Mouse (Mus musculus) gastrocnemius, adult 8-10 months (tissue): ENCODE data around the gene Hist1h4f. TPM values are rescaled to one million over a fixed set of nuclear protein-coding genes. Genes with fewer than 3 reads are reported as not detected.
"Not testable (repeated sequence)": the region's sequence is repeated elsewhere in the genome, so short reads cannot be mapped to it uniquely, and the experiment has no call there.

ENCODE experiments used
- DNase-seq, 2 experiments: peaks; one replicate each; pipeline ENCODE4 v3.0.0; 2022; ENCODE audit warnings: low spot score in 2 of 2
- total RNA-seq, 4 experiments: library from RNA; stranded (reverse); gene quantifications; 2 replicates each; pipeline ENCODE4 v1.2.4; 2022

Gene Hist1h4f
- total RNA-seq, 4 experiments from 2014 or later: 14.0 to 20.7 (median 16.1) TPM

DNA sequence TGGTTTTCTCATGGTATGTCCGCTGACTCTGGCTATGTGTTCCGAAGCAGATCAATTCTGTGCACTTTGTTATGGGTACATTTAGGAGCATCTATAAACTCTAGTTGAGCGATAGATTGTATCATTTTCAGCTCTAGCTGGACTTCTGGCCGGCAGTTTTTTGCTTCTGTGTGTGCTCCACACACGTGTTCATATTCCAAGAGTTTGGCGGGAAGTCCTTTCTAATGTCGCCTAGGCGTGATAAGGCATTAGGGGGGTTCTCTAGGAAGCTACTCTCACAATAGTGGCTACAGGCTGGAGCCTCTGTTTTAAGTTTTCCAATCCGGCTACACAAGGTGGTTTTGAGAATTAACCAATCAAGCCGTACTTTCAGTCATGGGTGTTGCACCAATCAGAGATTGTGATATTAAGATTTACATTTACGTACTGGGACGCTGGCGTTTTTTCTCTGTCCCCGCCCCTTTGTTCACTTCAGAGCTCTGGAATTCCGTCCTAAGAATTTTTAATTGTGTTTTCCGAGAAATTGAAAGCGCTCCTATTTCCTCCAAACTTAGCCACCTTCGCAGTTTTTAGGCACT, 4.5 kb upstream of the Hist1h4f start:
- no peak for DNase-seq

DNA sequence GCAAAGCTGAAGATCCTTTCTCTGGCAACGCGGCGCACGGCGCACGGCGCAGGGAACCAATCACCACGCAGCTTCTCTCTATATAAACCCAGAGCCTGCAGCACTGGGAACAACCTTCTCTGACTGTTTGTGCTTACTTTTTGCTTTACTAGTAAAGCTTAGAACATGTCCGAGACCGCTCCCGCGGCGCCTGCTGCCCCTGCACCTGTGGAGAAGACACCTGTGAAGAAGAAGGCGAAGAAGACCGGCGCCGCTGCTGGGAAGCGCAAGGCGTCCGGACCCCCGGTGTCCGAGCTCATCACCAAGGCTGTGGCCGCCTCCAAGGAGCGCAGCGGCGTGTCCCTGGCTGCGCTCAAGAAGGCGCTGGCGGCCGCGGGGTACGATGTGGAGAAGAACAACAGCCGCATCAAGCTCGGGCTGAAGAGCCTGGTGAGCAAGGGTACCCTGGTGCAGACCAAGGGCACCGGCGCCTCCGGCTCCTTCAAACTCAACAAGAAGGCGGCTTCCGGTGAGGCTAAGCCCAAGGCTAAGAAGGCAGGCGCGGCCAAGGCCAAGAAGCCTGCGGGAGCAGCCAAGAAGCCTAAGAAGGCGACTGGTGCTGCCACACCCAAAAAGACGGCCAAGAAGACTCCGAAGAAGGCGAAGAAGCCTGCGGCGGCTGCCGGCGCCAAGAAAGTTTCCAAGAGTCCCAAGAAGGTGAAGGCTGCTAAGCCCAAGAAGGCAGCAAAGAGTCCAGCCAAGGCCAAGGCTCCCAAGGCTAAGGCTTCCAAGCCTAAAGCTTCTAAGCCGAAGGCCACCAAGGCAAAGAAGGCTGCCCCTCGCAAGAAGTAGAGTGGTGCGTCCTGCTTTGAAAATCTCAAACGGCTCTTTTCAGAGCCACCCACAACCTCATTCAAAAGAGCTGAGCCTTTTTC, 3.7 kb upstream of the Hist1h4f start:
- peak in 1 of 2 experiments; percentile 43 for DNase-seq

DNA sequence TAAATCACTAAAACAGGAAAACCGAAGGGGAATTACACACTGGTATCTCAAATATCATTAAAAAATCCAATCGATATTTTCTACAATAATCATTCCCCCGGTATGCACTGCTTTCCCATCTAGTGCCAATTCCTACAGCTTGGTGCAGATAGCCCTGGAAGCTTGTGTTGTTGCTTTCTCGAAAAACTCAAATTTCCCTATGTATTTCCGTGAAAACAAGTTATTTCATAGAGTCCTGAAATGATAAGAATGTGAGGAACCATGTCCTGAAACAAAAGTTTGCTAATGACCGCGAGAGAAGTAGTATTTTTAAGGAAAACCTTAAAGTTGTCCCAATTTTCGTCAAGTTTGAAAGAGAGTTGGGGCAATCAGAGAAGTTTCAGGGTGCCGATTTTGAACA, 2.9 kb upstream of the Hist1h4f start:
- no peak for DNase-seq

DNA sequence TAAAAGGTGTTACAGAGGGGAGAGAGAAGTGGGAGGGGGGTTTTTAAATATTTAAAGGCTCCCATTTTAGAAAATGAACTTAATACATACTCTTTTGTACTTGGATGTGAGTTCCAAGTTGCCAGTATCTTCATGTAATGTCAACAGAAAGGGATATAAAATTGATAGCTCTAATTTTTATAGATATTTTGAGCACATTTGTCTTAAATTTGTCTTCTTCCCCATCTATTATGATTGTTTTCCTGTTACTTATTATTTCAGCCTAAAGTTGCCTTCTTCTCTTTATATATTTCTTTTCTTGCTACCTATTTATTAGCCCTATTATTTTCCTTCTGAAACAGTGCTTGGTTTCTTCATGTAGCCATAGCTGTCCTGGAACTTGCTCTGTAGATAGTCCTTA, 1.5 kb upstream of the Hist1h4f start, which contains the start of gene Hist1h1d:
Gene Hist1h1d (plus strand): TSS at position 301 of the 400 bp plus-strand sequence.
- no peak for DNase-seq

DNA sequence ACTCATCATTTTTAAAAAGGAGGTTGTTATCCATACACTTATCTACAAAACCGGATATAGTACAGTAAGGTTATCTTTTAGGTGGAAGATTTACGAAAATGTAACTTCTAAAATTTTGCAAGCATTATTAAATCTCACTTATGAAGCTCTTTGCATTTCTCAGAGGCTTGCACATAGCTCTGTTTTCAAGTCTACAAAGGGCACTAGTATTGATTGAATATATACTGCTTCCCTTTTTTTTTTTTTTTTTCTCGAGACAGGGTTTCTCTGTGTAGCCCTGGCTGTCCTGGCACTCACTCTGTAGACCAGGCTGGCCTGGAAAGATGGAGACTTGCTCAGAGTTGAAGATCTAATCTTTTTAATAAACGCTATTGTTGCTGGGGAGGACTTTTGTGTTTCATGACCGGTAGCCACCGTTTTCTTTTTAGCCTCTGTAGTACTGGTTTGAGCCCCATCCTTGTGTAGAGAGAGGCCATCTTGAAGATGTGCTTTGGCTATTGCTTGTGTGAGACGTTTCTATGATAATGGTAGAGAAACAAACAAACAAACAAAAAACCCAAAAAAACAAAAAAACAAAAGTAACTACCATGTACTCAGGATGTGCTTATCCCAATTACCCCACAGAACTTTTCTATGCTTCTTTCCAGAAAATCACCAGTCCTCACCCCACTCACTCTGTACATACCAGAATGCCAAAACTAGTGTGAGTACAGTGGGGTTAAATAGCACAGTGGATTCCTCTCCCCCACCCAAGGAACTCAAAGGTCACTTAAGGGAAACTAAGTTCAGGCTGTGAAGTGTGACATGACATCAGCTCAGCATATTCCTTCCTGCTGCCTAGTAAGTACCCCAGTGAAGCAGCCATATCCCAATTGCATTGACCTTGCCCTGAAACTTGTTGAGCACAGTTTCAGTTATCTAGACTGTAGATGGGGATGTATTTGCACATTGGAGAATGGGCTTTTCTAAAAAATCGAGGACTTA, 775 bp upstream of the Hist1h4f start:
- no peak for DNase-seq

DNA sequence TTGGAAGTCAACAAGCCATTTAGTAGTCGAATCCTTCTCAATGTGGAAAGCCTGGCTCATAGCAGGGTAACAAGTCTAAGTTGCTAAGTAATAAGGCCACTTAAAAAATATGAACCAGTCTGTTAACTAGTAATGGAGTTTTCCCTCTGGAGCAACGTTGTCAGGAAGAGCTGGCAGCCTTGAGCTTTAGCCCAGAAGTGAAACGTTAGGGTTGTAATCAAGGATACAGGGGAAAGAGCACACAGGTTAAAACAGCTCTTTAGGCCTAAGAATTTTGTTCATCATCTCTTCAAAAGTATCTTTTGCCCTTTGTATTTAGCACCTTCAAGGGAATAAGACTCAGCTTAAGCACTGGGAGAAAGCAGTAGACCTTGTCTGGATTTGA, 695 bp downstream of the Hist1h4f start:
- DNase-seq: no peak

DNA sequence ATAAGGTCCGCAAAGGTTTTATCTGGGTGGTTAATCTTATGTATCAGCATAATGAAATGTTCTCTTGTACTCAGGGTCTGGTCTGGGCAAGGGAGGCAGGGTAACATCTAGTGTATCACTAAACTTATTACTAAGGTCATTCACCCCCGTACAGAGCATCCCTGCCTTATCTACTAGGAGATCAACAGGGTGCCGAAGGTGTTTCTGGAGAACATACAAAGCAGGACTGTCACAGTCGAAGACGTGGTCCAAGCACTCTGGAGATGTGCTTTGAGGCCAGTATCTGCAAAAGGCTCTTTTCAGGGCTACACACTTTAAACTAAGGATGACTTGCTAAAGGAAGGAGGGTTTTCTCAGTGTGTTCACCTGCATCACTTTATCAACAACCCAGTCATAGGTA, 4.8 kb downstream of the Hist1h4f start:
- DNase-seq: no peak

DNA sequence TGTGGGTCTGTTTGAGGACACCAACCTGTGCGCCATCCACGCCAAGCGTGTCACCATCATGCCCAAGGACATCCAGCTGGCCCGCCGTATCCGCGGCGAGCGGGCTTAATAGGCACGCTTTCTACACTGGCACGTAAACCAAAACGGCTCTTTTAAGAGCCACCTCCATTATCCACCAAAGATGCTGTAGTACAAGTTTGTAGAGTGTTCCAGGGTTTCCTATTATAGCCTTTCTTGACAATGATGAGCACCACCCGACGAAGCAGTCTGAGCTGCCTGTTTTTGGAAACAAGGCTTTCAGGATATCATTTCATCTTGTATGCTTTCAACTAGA, 6.7 kb downstream of the Hist1h4f start:
- DNase-seq: not testable (repeated sequence)

DNA sequence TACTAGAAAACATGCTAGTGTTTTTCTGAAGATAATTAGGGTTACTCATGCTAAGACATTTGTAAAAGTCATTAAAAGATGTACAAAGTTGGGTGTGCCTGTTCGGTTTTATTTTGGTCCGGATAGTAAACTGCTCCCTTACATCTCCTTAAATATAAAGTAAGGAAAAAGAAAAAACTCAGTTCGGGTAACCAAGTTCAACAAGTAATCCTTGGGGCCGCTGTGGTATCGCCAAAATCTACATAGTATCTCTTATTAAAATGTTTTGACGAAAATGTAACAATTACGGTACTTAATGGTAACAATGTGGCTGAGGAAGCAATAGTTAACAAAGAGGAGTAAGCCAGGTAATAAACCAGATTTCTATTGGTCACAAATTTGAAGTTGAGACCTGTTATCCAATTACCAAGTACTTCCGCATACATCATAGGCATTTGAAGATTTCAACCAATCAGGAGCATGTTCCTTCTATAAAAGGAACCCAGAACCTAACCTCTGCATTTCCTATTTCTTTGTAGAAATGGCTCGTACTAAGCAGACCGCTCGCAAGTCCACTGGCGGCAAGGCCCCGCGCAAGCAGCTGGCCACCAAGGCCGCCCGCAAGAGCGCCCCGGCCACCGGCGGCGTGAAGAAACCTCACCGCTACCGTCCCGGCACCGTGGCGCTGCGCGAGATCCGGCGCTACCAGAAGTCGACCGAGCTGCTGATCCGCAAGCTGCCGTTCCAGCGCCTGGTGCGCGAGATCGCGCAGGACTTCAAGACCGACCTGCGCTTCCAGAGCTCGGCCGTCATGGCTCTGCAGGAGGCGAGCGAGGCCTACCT, 7.3 kb downstream of the Hist1h4f start, which contains the start of gene Hist1h3f:
Gene Hist1h3f (plus strand): TSS at position 88 of the 822 bp plus-strand sequence.
- DNase-seq: peak; percentile 26 to 44

DNA sequence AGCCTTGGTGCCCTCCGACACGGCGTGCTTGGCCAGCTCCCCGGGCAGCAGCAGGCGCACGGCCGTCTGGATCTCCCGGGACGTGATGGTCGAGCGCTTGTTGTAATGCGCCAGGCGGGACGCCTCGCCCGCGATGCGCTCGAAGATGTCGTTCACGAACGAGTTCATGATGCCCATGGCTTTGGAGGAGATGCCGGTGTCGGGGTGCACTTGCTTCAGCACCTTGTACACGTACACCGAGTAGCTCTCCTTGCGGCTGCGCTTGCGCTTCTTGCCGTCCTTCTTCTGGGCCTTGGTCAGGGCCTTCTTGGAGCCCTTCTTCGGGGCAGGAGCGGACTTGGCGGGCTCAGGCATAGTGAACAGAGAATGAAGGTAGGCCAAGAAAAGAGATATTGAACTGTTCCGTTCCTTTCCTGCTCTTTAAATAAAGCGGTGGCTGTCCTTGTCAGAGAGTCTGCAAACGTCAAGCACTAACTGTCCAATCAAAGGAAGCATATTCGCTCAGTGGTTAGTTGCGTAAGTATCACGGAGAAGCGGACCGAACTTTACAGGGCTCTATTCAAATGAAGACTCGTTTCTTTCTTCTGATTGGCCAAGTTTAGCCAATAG, 8.3 kb downstream of the Hist1h4f start, which contains the start of gene Hist1h2bh:
Gene Hist1h2bh (minus strand): TSS at position 394 of the 609 bp plus-strand sequence.
- DNase-seq: peak in 1 of 2 experiments; percentile 37

DNA sequence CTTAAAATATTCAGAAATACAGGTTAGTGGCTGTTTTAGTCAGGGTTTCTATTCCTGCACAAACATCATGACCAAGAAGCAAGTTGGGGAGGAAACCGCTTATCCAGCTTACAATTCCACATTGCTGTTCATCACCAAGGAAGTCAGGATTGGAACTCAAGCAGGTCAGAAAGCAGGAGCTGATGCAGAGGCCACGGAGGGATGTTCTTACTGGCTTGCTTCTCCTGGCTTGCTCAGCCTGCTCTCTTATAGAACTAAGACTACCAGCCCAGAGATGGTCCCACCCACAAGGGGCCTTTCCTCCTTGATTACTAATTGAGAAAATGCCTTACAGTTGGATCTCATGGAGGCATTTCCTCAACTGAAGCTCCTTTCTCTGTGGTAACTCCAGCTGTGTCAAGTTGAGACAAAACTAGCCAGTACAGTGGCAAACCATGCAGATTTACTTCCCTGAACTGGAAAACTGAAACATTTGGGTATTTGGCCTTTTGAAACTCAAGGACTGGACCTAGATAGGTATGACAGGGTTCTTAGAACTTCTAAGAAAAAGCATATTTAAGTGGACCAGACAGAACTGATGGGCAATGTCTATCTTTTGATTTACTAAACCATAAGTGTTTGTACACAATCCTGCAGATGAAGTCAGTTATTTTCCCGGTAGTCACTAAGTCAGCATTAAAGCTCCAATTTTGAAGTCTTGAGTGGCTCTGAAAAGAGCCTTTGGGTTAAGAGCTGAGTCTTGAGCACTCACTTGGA, 9.0 kb downstream of the Hist1h4f start:
- DNase-seq: not testable (repeated sequence)

DNA sequence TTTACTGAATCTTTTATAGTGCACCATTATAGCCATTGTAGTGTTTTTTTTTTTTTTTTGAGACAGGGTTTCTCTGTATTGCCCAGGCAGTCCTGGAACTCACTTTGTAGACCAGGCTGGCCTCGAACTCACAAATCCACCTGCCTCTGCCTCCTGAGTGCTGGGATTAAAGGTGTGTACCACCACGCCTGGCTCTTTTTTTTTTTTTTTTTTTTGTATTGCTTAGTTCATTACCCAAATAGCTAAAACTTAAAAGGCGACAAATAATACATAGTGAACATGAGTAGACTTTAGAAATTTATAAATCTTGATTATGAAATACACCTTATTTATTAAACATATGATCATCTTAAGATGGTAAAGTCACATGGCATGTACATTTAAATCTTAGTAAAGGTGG, 10.0 kb downstream of the Hist1h4f start:
- no peak for DNase-seq

DNA sequence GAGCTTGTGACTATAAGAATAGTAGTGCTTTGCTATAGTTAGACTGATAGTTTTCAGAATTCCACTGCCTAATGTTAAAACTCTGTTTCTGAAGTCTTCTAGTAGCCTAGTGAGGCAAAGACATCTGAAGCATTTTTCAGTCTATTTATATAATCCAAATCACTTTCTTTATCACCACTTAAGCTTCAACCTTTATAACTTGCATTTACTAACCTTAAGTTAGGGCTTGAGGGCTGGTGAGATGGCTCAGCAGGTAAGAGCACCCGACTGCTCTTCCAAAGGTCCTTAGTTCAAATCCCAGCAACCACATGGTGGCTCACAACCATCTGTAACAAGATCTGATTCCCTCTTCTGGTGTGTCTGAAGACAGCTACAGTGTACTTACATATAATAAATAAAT, 11.6 kb downstream of the Hist1h4f start:
- DNase-seq: not testable (repeated sequence)

DNA sequence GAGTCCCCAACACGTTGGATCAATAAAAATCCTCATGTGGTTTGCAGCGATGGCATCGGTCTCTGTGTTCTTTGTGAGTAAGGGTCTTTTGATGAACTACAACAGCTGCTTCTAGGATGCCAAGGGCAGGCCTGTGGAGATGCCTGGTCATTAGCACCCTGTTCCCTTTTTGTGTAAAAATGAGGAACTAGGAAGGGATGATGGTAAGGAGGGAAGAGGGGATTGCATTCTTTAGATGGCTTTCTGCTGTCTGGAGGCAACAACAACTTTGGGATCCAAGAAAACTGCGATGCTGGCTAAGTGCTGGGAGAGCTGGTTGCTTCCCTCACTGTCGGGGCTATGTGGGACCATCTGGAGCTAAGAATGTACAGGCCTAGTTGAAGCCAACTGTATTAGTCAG, 13.2 kb downstream of the Hist1h4f start:
- no peak for DNase-seq

DNA sequence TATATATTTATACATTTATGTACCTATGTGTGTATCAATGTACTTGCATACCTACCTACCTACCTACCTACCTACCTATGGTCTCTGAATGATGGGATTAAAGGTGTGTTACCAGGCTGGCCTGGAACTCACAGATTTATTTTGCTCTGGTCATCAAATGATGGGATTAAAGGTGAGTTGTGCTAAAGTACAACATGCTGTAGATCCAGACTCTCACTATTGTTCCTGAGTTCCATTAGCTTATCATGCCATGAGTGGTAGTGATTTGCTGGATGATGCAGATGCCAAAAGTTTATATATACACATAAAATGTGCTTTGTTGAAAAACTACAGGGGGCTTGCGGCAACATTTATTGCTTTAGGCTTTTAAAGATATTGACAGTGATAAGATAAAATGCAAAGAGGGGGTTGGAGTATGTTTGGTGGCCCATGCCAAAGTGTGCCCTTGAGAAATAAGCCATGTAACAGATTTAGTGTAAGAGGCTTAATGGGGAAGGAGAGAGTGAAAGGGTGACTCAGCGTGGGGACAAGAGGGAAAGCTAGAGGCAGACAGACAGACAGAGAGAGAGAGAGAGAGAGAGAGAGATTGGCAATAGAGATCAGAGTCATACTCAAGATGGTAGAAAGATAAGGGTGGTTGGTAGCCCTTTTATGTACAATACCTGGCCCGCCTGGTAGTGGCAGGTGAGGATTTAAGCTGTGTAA, 14.3 kb downstream of the Hist1h4f start:
- DNase-seq: no peak

DNA sequence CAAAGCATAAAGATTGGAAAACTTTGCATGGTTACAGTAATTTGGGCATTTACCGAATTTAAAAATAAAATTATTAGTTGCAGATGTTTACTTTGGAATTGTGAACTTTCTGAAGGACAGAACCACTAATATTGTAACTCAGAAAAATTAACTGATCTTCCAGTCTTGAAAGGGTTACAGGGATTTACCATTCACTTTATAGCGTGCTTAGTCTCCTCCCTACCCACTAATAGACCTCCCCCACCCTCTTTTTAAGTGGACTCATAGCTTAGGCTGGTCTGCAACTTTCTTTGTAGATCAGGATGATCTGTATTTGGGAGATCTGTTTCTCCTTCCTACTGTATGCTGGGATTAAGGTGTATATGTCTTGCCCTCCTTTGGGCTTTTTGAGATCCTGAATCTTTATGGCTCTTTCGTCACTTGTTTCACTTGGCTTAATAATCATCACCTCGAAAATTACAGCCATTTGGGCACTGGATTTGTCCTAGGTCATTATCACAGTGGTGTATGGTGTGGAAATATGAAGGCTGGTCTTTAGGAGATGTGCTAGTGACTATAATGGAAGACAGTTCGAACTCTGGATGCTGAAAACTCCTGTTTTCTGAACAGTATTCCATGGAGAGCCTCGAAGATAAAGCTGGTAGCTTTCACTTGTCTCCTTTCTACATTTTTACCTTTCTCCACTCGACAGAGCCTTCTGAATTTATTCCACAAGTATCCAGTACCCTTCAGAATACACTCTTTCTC, 15.2 kb downstream of the Hist1h4f start:
- DNase-seq: no peak

DNA sequence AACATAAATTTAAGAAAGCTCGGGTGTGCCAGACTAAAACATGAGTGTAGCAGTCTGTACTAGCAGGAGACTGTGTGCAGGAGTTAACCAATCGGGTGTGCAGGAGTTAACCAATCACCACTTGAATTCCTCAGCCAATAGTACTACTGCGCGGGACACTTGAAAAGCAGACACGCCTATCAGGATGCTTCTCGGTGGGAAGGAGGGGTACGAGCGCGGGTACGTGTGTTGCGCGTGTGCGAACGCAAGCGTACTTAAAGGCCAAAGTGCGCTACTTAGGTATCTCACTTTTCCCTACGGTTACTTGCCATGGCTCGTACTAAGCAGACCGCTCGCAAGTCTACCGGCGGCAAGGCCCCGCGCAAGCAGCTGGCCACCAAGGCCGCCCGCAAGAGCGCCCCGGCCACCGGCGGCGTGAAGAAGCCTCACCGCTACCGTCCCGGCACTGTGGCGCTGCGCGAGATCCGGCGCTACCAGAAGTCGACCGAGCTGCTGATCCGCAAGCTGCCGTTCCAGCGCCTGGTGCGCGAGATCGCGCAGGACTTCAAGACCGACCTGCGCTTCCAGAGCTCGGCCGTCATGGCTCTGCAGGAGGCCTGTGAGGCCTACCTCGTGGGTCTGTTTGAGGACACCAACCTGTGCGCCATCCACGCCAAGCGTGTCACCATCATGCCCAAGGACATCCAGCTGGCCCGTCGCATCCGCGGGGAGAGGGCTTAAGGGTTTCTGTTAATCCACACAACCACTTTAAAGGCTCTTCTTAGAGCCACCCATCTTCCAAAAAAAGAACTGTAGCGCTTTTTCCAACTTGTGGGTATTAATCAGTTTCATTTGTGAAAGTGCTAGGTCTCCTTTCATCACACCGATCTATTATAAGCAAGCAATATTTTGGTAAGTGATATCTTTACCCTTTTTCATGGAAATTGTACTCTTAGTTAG, 16.0 kb downstream of the Hist1h4f start, which contains the start of gene Hist1h3g:
Gene Hist1h3g (plus strand): TSS at position 286 of the 939 bp plus-strand sequence.
- DNase-seq: peak; percentile 51 to 60
